Mouse (Mus musculus) neural tube, embryonic 14.5 days (tissue): Measurements from ENCODE around the gene Col4a2. TPM values are rescaled to one million over a fixed set of nuclear protein-coding genes. Genes with fewer than 3 reads are reported as not detected.

Source experiments
- ATAC-seq: fragments of 200-750 bp; cut with Nextera tagmentation; 2 replicates; pipeline ENCODE4 v1.8.0; 2017; ENCODE audit warnings: low read depth, mild to moderate bottlenecking, moderate TSS enrichment, moderate library complexity
- H3K27ac ChIP-seq: fragments of 300-500 bp; sonication (generic); 2 replicates; pipeline ENCODE4 v1.5.1; 2014; ENCODE audit warnings: low read depth, mild to moderate bottlenecking, control low read depth, low read length, moderate library complexity, mixed read lengths
- H3K27me3 ChIP-seq: fragments of 300-500 bp; sonication (generic); 2 replicates; pipeline ENCODE4 v1.6.1; 2014; ENCODE audit warnings: low read length; ENCODE audit not compliant: control insufficient read depth, insufficient read depth
- H3K36me3 ChIP-seq: fragments of 300-500 bp; sonication (generic); 2 replicates; pipeline ENCODE4 v1.6.1; 2014; ENCODE audit warnings: low read length, mixed read lengths; ENCODE audit not compliant: control insufficient read depth, insufficient read depth
- H3K4me1 ChIP-seq: fragments of 300-500 bp; sonication (generic); 2 replicates; pipeline ENCODE4 v1.6.1; 2014; ENCODE audit warnings: low read length; ENCODE audit not compliant: control insufficient read depth, insufficient read depth
- H3K4me2 ChIP-seq: fragments of 300-500 bp; sonication (generic); 2 replicates; pipeline ENCODE4 v1.6.1; 2014; ENCODE audit warnings: mild to moderate bottlenecking, low read depth, low read length, control low read depth
- H3K4me3 ChIP-seq: fragments of 300-500 bp; sonication (generic); 2 replicates; pipeline ENCODE4 v1.5.1; 2014; ENCODE audit warnings: low read depth, low read length, control low read depth, mixed read lengths
- H3K9ac ChIP-seq: fragments of 300-500 bp; sonication (generic); replicated peaks from 2 replicates; pipeline ENCODE4 v1.6.1; 2014; ENCODE audit warnings: low read depth, mild to moderate bottlenecking, control low read depth, low read length, mixed read lengths
- H3K9me3 ChIP-seq: fragments of 300-500 bp; sonication (generic); 2 replicates; pipeline ENCODE4 v1.6.1; 2016; ENCODE audit warnings: low read length; ENCODE audit not compliant: control insufficient read depth
- WGBS: fragments of 180-500 bp; shearing (Covaris S2); extraction: QIAGEN DNeasy Blood & Tissue Kit; methylation state at CpG from one replicate; pipeline ENCODE4 v1.1.7; 2014; 5-methylcytosine and 5-hydroxymethylcytosine counted together
- polyA plus RNA-seq: library from polyadenylated mRNA; unstranded; fragments of >200 nt; fragmentation: Nextera tagmentation; extraction: Ambion mirVana; gene quantifications from 2 replicates; pipeline ENCODE4 v1.2.1, GENCODE M21; 2014

Col4a2 gene
- polyA plus RNA-seq, 1 experiment from 2014 or later: 11.8 TPM

DNA sequence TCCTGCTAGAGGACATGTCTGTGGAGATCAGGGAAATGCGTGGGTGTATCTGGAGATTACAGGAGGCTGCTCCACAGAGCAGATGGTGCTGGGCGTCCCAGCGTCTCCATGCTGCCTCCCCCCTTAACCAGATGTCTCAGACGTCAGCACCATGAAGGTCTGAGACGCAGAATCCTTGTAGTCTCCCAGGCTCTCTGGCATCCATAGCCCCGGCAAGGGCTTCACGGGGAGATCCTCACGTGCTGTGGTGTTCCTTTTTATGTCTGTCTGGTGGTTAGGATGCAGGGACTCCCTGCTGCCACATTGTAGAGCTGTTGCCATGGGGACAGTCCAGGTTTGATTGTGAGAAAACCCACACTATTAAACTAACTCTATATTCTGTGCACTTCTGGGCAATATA, 101.7 kb downstream of the Col4a2 start:
- WGBS: 13% methylated on average over 8 of the region's 8 CpGs
- peaks cover 11% of the 10 kb centered on the region for H3K4me1 ChIP-seq

DNA sequence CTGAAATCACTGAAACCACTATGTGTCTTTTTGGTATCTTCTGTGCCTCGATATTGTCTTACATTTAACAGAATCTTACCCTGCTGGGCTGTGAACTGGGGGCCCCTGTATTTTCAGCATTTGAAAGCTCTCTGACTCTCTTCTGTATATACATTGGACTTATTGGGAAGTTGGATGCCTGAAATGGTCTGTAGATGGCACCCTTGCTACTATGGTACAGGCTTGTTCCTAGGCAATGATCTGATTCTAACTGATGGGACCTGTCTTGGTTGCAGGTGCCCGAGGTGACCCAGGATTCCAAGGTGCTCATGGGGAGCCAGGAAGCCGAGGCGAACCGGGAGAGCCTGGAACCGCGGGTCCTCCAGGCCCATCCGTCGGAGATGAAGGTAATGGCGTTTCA, 102.5 kb downstream of the Col4a2 start:
- Histone ChIP-seq H3K9ac (no peak overlapping the region), H3K27me3 (no peaks in the 10 kb centered on the region), H3K4me3 (no peak overlapping the region), H3K9me3 (no peaks in the 10 kb centered on the region), H3K4me2 (no peak overlapping the region), H3K4me1 (peaks cover 11% of the 10 kb centered on the region), H3K36me3 (no peaks in the 10 kb centered on the region), H3K27ac (no peak overlapping the region)
- WGBS: 90% methylated on average over 10 of the region's 10 CpGs
- no peak for ATAC-seq

More for the DNA sequence above, 101.7 kb downstream of the Col4a2 start:
- Histone ChIP-seq H3K36me3 (no peaks in the 10 kb centered on the region), H3K27me3 (no peaks in the 10 kb centered on the region), H3K27ac (no peak overlapping the region), H3K9me3 (no peaks in the 10 kb centered on the region), H3K4me2 (no peak overlapping the region), H3K4me3 (no peak overlapping the region), H3K9ac (no peak overlapping the region)
- ATAC-seq: peak; percentile 39; the same call in 1 of the 2 replicates

DNA sequence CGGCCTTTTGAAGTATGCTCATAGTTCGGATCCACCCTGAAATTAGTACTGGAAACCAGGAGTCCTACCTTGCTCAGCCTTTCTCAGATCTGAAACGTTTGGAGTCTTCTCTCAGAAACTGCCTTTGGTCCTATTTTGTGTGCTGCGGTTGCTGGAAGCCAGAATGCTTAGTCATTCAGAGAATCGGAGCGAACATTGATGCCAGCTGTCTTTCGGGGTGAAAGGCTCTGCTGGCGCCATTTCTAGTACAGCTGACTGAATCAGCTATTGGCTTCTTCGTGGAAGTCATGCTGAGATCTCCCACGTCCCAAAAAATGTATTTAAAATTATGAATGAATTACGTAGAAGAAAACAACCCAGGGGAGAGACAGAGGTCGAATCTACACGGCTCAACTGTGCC, 105.2 kb downstream of the Col4a2 start:
- ATAC-seq: no peak

GRCm38 (mm10) chr8:11419232-11419631, 106.6 kb downstream of the Col4a2 start:
- Histone ChIP-seq H3K4me2 (no peak overlapping the region), H3K9me3 (no peaks in the 10 kb centered on the region), H3K9ac (no peak overlapping the region), H3K36me3 (no peaks in the 10 kb centered on the region), H3K4me1 (peaks cover 7% of the 10 kb centered on the region), H3K4me3 (no peak overlapping the region), H3K27ac (peak overlapping the region; percentile 22), H3K27me3 (no peaks in the 10 kb centered on the region)
- 38% methylated on average over 6 of the region's 6 CpGs for WGBS
- no peak for ATAC-seq

More for the DNA sequence above, 105.2 kb downstream of the Col4a2 start:
- Histone ChIP-seq H3K4me1 (peaks cover 11% of the 10 kb centered on the region), H3K4me3 (no peak overlapping the region), H3K9ac (no peak overlapping the region), H3K27ac (no peak overlapping the region), H3K4me2 (no peak overlapping the region), H3K36me3 (no peaks in the 10 kb centered on the region), H3K27me3 (no peaks in the 10 kb centered on the region), H3K9me3 (no peaks in the 10 kb centered on the region)
- WGBS: 75% methylated on average over 13 of the region's 13 CpGs

GRCm38 (mm10) chr8:11419645-11420044, 107.0 kb downstream of the Col4a2 start:
- H3K9ac ChIP-seq: no peak overlapping the region
- peak overlapping the region; percentile 22; the same call in 1 of the 2 replicates for H3K27ac ChIP-seq
- H3K4me2 ChIP-seq: no peak overlapping the region
- no peaks in the 10 kb centered on the region for H3K9me3 ChIP-seq
- H3K4me1 ChIP-seq: peaks cover 3% of the 10 kb centered on the region; the same call in 1 of the 2 replicates
- no peaks in the 10 kb centered on the region for H3K36me3 ChIP-seq
- H3K4me3 ChIP-seq: no peak overlapping the region
- ATAC-seq: peak; percentile 61
- no peaks in the 10 kb centered on the region for H3K27me3 ChIP-seq
- WGBS: 9% methylated on average over 2 of the region's 2 CpGs

DNA sequence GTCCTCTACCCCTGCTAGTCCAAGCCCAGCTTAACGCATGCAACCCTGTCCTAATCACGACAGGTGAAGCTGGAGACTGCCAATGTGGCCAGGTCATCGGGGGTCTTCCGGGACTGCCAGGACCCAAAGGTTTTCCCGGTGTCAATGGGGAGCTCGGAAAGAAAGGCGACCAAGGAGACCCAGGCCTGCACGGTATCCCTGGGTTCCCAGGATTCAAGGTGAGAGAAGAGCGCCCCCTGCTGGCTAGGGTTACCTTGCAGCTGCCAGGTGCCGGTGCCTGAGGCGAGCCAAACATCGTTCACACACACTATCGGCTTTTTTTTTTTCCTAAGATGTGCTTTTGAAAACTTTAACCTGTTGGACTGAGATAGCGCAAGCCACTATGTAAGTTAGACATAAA, 108.5 kb downstream of the Col4a2 start:
- WGBS: 56% methylated on average over 14 of the region's 14 CpGs
- Histone ChIP-seq H3K9me3 (no peaks in the 10 kb centered on the region), H3K9ac (no peak overlapping the region), H3K27me3 (no peaks in the 10 kb centered on the region), H3K4me3 (no peak overlapping the region), H3K36me3 (no peaks in the 10 kb centered on the region), H3K4me1 (no peaks in the 10 kb centered on the region), H3K27ac (no peak overlapping the region), H3K4me2 (no peak overlapping the region)
- no peak for ATAC-seq

DNA sequence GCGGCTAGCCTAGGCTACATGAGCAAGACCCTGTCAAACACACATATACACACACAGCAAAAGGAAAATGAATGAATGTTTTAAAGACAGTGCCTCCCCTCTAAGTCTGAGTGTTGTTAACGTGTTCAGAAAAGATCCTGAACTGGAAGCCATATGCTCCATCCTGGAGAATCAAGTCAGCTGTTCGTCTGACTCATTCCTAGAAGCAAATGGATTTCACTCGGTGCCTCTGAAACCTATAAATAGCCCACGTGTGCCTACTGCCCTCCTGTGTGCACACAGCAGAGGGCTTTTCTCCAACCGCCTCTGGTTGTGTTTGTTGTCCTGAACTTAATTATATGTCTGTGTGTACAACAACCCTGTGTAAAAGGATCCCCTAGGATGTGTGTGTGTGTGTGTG, 109.4 kb downstream of the Col4a2 start:
- H3K36me3 ChIP-seq: no peaks in the 10 kb centered on the region
- H3K9ac ChIP-seq: no peak overlapping the region
- H3K4me2 ChIP-seq: no peak overlapping the region
- ATAC-seq: no peak
- no peak overlapping the region for H3K4me3 ChIP-seq
- no peaks in the 10 kb centered on the region for H3K9me3 ChIP-seq
- 88% methylated on average over 6 of the region's 6 CpGs for WGBS
- no peak overlapping the region for H3K27ac ChIP-seq
- no peaks in the 10 kb centered on the region for H3K27me3 ChIP-seq
- no peaks in the 10 kb centered on the region for H3K4me1 ChIP-seq

DNA sequence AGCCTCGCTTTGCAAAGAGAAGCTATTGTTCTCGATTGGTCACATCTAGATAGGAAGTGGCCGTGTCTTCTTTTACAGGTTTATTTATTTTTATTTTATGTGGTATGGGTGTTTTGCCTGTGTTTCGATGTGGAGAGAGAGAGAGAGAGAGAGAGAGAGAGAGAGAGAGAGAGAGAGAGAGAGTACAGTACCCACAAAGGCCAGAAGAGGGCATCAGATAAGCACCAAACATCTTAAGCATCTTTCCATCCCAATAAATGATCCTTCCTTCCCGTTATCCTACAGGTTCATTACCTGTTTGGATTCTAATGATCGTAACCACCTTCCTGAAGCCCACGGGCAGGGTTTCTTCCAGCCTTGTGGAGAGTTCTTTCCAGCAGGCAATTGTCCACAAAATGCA, 110.5 kb downstream of the Col4a2 start:
- 54% methylated on average over 7 of the region's 7 CpGs for WGBS
- no peak for ATAC-seq

GRCm38 (mm10) chr8:11430688-11431087, 118.1 kb downstream of the Col4a2 start:
- H3K27me3 ChIP-seq: no peaks in the 10 kb centered on the region
- no peak for ATAC-seq
- 55% methylated on average over 5 of the region's 5 CpGs for WGBS
- H3K4me1 ChIP-seq: no peaks in the 10 kb centered on the region
- H3K9ac ChIP-seq: no peak overlapping the region
- H3K9me3 ChIP-seq: no peaks in the 10 kb centered on the region
- H3K27ac ChIP-seq: no peak overlapping the region
- H3K4me3 ChIP-seq: no peak overlapping the region
- no peaks in the 10 kb centered on the region for H3K36me3 ChIP-seq
- no peak overlapping the region for H3K4me2 ChIP-seq

More for the DNA sequence above, 110.5 kb downstream of the Col4a2 start:
- no peaks in the 10 kb centered on the region for H3K27me3 ChIP-seq
- H3K27ac ChIP-seq: no peak overlapping the region
- no peak overlapping the region for H3K9ac ChIP-seq
- H3K4me3 ChIP-seq: no peak overlapping the region
- no peak overlapping the region for H3K4me2 ChIP-seq
- H3K4me1 ChIP-seq: no peaks in the 10 kb centered on the region
- no peaks in the 10 kb centered on the region for H3K36me3 ChIP-seq
- no peaks in the 10 kb centered on the region for H3K9me3 ChIP-seq
